Mouse (Mus musculus): ENCODE results near the gene Mpv17l2. TPM values are rescaled to one million over a fixed set of nuclear protein-coding genes. Genes with fewer than 3 reads are reported as not detected.

Mpv17l2 gene
- 44.0 and 50.5 TPM in 2 replicates for polyA plus RNA-seq (2015; fragmentation: Nextera tagmentation; extraction: Ambion mirVana)

GRCm38 (mm10) chr8:70760775-70761406, at the start of gene Mpv17l2:
Mpv17l2 (minus strand) TSS chr8:70760946.
- Histone ChIP-seq H3K4me1 (ENCODE audit: control insufficient read depth, insufficient read depth, low read length) (peaks cover 25% of the 10 kb centered on the region), H3K4me2 (ENCODE audit: low read depth, low read length) (peak within 1 kb of the TSS; percentile 84), H3K9ac (ENCODE audit: low read length) (peak within 1 kb of the TSS; percentile 79), H3K4me3 (ENCODE audit: low read length) (peak within 1 kb of the TSS; percentile 64), H3K27ac (ENCODE audit: low read length) (peak within 1 kb of the TSS; percentile 87), H3K9me3 (replicated peaks; ENCODE audit: control insufficient read depth, low read length) (no peaks in the 10 kb centered on the region), H3K27me3 (ENCODE audit: control insufficient read depth, insufficient read depth, low read length) (no peaks in the 10 kb centered on the region), H3K36me3 (ENCODE audit: control insufficient read depth, insufficient read depth) (peaks cover 15% of the 10 kb centered on the region)
- ATAC-seq (replicated peaks; ENCODE audit: extremely low read depth, insufficient read depth, low FRiP score) = peak; percentile 95
- under 1% methylated on average over 55 of the region's 55 CpGs for WGBS

DNA sequence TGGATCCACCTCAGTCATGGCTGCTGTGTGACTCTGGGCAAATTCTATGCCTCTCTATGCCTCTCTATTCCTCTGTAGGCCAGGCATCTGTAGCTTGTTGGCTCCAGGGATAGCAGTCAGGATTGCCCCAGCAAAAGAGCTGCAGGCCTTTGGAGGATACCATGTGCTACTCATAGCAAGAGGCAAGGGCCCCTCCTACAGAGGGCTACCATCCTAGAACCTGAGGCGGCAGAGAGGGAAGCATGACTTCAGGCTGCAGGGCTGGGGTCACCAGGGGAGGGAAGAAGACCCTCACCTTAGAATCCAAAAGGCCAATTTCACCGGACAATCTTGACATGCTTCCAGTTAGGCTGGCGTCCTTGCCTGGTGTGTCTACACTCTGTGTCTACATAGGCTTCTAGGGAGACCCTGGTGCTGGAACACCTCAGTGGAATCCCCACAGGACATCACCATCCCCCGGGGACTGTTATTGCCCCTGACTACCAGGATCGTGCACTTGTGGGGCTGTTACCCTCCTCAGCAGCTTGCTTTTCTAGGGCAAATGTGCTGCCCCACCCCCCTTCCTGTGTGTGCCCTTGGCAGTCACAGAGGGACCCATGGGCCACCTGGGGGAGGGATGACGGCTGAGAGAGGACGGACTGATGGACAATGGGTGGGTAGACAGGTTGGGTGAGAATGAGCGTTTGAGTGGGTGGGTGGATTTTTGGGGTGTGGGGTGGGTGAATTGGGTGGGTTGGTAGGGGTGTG, 48.4 kb upstream of the Mpv17l2 start:
- WGBS = 68% methylated on average over 8 of the region's 8 CpGs
- ATAC-seq (replicated peaks; ENCODE audit: extremely low read depth, insufficient read depth, low FRiP score) = no peak
- Histone ChIP-seq H3K4me2 (ENCODE audit: low read depth, low read length) (0 out of 2 replicates have a peak overlapping the region, but pooled peaks have one; percentile 4), H3K4me3 (ENCODE audit: low read length) (no peak overlapping the region), H3K9me3 (replicated peaks; ENCODE audit: control insufficient read depth, low read length) (no peaks in the 10 kb centered on the region), H3K9ac (ENCODE audit: low read length) (no peak overlapping the region; the same call in 1 of the 2 replicates), H3K36me3 (ENCODE audit: control insufficient read depth, insufficient read depth) (no peaks in the 10 kb centered on the region), H3K27me3 (ENCODE audit: control insufficient read depth, insufficient read depth, low read length) (peaks cover 7% of the 10 kb centered on the region; the same call in 1 of the 2 replicates), H3K27ac (ENCODE audit: low read length) (no peak overlapping the region), H3K4me1 (ENCODE audit: control insufficient read depth, insufficient read depth, low read length) (peaks cover 6% of the 10 kb centered on the region)

DNA sequence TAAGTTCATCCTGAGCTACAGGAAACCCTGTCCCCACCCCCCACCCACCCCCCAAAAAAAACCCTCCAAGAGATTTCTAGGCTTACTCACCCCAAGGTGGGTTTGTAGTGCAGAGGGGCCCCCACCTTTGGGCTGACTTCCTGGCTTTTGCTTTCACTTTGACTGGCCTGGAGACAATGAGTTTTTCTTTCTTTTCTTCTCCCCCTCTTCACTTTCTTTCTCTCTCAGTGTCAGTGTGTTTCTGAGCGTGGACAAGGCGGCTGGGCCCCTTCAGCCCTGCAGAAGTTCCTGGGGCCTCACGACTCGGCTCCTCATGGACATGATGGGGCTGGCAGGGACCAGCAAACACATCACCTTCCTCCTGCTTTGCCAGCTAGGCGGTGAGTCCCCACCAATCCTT, 47.5 kb upstream of the Mpv17l2 start, which contains the start of gene Il12rb1:
Il12rb1 (plus strand) TSS at position 211 of the 400 bp plus-strand sequence.
- H3K27me3 ChIP-seq (ENCODE audit: control insufficient read depth, insufficient read depth, low read length) = peaks cover 8% of the 10 kb centered on the region; the same call in 1 of the 2 replicates
- peaks cover 11% of the 10 kb centered on the region for H3K4me1 ChIP-seq (ENCODE audit: control insufficient read depth, insufficient read depth, low read length)
- 62% methylated on average over 5 of the region's 5 CpGs for WGBS
- H3K9me3 ChIP-seq (replicated peaks; ENCODE audit: control insufficient read depth, low read length) = no peaks in the 10 kb centered on the region
- no peak within 1 kb of the TSS for H3K4me3 ChIP-seq (ENCODE audit: low read length)
- H3K4me2 ChIP-seq (ENCODE audit: low read depth, low read length) = 0 out of 2 replicates have a peak within 1 kb of the TSS, but pooled peaks have one; percentile 4
- H3K36me3 ChIP-seq (ENCODE audit: control insufficient read depth, insufficient read depth) = no peaks in the 10 kb centered on the region
- H3K9ac ChIP-seq (ENCODE audit: low read length) = no peak within 1 kb of the TSS; the same call in 1 of the 2 replicates
- H3K27ac ChIP-seq (ENCODE audit: low read length) = no peak within 1 kb of the TSS
- no peak for ATAC-seq (replicated peaks; ENCODE audit: extremely low read depth, insufficient read depth, low FRiP score)

- Histone ChIP-seq H3K27me3 (ENCODE audit: control insufficient read depth, insufficient read depth, low read length) (peaks cover 9% of the 10 kb centered on the region; the same call in 1 of the 2 replicates), H3K4me1 (ENCODE audit: control insufficient read depth, insufficient read depth, low read length) (peaks cover 11% of the 10 kb centered on the region), H3K9me3 (replicated peaks; ENCODE audit: control insufficient read depth, low read length) (no peaks in the 10 kb centered on the region), H3K4me2 (ENCODE audit: low read depth, low read length) (no peak overlapping the region), H3K36me3 (ENCODE audit: control insufficient read depth, insufficient read depth) (no peaks in the 10 kb centered on the region), H3K27ac (ENCODE audit: low read length) (no peak overlapping the region), H3K9ac (ENCODE audit: low read length) (no peak overlapping the region), H3K4me3 (ENCODE audit: low read length) (no peak overlapping the region)
- 39% methylated on average over 1 of the region's 1 CpGs for WGBS
- no peak for ATAC-seq (replicated peaks; ENCODE audit: extremely low read depth, insufficient read depth, low FRiP score)
Measured at GRCm38 (mm10) chr8:70807304-70807703, 46.6 kb upstream of the Mpv17l2 start.

GRCm38 (mm10) chr8:70806541-70806940, 45.8 kb upstream of the Mpv17l2 start:
- Histone ChIP-seq H3K27ac (ENCODE audit: low read length) (no peak overlapping the region), H3K27me3 (ENCODE audit: control insufficient read depth, insufficient read depth, low read length) (peaks cover 10% of the 10 kb centered on the region), H3K9ac (ENCODE audit: low read length) (no peak overlapping the region), H3K36me3 (ENCODE audit: control insufficient read depth, insufficient read depth) (no peaks in the 10 kb centered on the region), H3K4me1 (ENCODE audit: control insufficient read depth, insufficient read depth, low read length) (peaks cover 11% of the 10 kb centered on the region), H3K9me3 (replicated peaks; ENCODE audit: control insufficient read depth, low read length) (no peaks in the 10 kb centered on the region), H3K4me2 (ENCODE audit: low read depth, low read length) (no peak overlapping the region), H3K4me3 (ENCODE audit: low read length) (no peak overlapping the region)
- WGBS = 56% methylated on average over 4 of the region's 4 CpGs
- ATAC-seq (replicated peaks; ENCODE audit: extremely low read depth, insufficient read depth, low FRiP score) = no peak

DNA sequence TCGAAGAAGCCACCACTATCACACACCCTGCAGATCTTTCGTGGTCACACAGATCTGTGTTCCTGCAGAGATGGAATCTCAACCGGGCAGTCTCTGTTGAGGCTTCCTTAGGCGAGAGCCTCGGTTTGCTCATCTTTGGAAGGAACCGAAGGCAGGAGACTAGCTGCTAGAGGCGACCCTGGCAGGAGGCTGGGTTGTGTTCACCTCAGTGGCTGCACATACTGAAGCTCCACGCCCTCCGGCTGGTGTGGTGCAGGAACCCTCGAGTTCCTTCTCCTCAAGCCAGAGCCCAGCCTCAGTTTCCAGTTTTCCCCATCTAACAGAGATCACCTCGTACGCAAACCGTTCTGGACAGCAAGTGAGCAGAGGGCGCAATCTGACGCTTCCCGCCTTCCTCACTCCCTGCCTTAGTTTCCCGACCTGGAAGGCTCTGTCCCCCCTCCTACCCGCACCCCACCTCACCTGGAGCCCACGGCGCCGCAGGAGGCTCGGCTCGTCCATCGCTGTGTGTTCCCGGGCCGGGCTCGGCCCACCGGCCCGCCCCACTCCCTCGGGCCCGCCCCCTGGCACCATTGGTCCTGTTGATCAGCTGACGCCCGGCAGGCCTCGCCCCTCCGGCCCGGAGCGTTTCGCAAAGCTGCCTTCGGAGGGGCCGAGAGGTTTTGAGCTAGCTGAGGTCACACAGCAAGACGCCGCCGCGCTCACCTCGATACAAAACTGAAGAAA, 43.9 kb upstream of the Mpv17l2 start, which contains the start of gene Mast3:
Mast3 (minus strand) TSS at position 574 of the 726 bp plus-strand sequence.
- WGBS = 1% methylated on average over 45 of the region's 45 CpGs
- Histone ChIP-seq H3K4me3 (ENCODE audit: low read length) (peak within 1 kb of the TSS; percentile 54), H3K9me3 (replicated peaks; ENCODE audit: control insufficient read depth, low read length) (no peaks in the 10 kb centered on the region), H3K27ac (ENCODE audit: low read length) (no peak within 1 kb of the TSS), H3K4me1 (ENCODE audit: control insufficient read depth, insufficient read depth, low read length) (peaks cover 11% of the 10 kb centered on the region), H3K27me3 (ENCODE audit: control insufficient read depth, insufficient read depth, low read length) (peaks cover 21% of the 10 kb centered on the region), H3K36me3 (ENCODE audit: control insufficient read depth, insufficient read depth) (no peaks in the 10 kb centered on the region), H3K4me2 (ENCODE audit: low read depth, low read length) (peak within 1 kb of the TSS; percentile 87), H3K9ac (ENCODE audit: low read length) (peak within 1 kb of the TSS; percentile 61)
- peak; percentile 83 for ATAC-seq (replicated peaks; ENCODE audit: extremely low read depth, insufficient read depth, low FRiP score)

DNA sequence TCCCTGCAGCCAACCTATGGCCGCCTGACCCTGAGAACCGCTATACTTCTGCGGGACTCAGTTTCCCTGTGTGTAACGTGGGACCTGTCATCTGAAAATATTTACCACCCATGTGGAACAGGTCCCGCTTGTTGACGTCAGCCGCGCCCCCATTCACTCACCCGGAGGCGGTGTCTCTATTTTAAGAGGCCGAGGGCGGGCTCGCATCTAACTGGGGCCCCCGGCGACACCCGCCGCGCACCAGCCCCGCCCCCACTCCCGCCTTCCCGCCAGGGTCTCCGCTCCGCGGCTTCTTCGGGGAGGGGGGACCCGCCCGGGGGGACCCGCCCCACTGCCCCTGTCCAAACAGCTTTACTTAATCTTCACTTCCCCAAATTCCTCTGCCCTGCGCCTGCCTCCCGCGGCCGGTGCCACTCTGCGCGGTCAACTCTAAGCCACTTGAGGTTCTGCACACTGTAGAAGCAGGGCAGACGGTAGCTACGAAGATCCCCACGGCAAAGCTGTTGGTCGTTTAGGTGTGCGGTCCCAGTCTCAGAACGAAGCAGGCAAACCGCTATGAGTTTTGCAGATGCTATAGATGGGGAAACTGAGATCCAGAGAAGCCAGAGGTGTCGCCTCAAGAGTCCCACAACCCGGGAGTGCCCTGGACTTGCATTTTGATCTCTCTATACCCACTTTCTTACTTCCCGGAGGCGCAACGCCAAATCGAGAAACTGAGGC, 43.2 kb upstream of the Mpv17l2 start:
- H3K4me3 ChIP-seq (ENCODE audit: low read length) = peak overlapping the region; percentile 54
- H3K4me1 ChIP-seq (ENCODE audit: control insufficient read depth, insufficient read depth, low read length) = peaks cover 11% of the 10 kb centered on the region
- no peaks in the 10 kb centered on the region for H3K9me3 ChIP-seq (replicated peaks; ENCODE audit: control insufficient read depth, low read length)
- 0 out of 2 replicates have a peak, but pooled peaks have one; percentile 11 for ATAC-seq (replicated peaks; ENCODE audit: extremely low read depth, insufficient read depth, low FRiP score)
- H3K27ac ChIP-seq (ENCODE audit: low read length) = no peak overlapping the region
- H3K9ac ChIP-seq (ENCODE audit: low read length) = peak overlapping the region; percentile 61
- H3K4me2 ChIP-seq (ENCODE audit: low read depth, low read length) = peak overlapping the region; percentile 87
- H3K36me3 ChIP-seq (ENCODE audit: control insufficient read depth, insufficient read depth) = no peaks in the 10 kb centered on the region
- H3K27me3 ChIP-seq (ENCODE audit: control insufficient read depth, insufficient read depth, low read length) = peaks cover 28% of the 10 kb centered on the region
- WGBS = 2% methylated on average over 46 of the region's 47 CpGs

- no peak for ATAC-seq (replicated peaks; ENCODE audit: extremely low read depth, insufficient read depth, low FRiP score)
- 66% methylated on average over 11 of the region's 11 CpGs for WGBS
- Histone ChIP-seq H3K27ac (ENCODE audit: low read length) (no peak overlapping the region), H3K4me3 (ENCODE audit: low read length) (no peak overlapping the region), H3K4me2 (ENCODE audit: low read depth, low read length) (no peak overlapping the region), H3K27me3 (ENCODE audit: control insufficient read depth, insufficient read depth, low read length) (peaks cover 37% of the 10 kb centered on the region), H3K9me3 (replicated peaks; ENCODE audit: control insufficient read depth, low read length) (no peaks in the 10 kb centered on the region), H3K4me1 (ENCODE audit: control insufficient read depth, insufficient read depth, low read length) (peaks cover 14% of the 10 kb centered on the region), H3K36me3 (ENCODE audit: control insufficient read depth, insufficient read depth) (no peaks in the 10 kb centered on the region), H3K9ac (ENCODE audit: low read length) (no peak overlapping the region)
Measured at GRCm38 (mm10) chr8:70802786-70803510, 42.2 kb upstream of the Mpv17l2 start.

Data from heart, embryonic 16.5 days (tissue).